Mouse (Mus musculus): ENCODE results near the gene Ctnna3. TPM values are rescaled to one million over a fixed set of nuclear protein-coding genes. Genes with fewer than 3 reads are reported as not detected.

Ctnna3 gene
- polyA plus RNA-seq, 1 experiment: 0.01 TPM

GRCm38 (mm10) chr10:63714151-63714550, 284.3 kb downstream of the Ctnna3 start:
- H3K79me2 ChIP-seq (ENCODE audit: control insufficient read depth, insufficient read depth): no peaks in the 10 kb centered on the region
- H3K36me3 ChIP-seq (ENCODE audit: control insufficient read depth, insufficient read depth): no peaks in the 10 kb centered on the region

GRCm38 (mm10) chr10:63768871-63769270, 339.0 kb downstream of the Ctnna3 start:
- no peak overlapping the region for H3ac ChIP-seq (ENCODE audit: control insufficient read depth, insufficient read length, low read depth)
- no peaks in the 10 kb centered on the region for H3K27me3 ChIP-seq (ENCODE audit: control insufficient read depth, insufficient read depth, insufficient read length)
- H3K79me3 ChIP-seq (ENCODE audit: low read depth): no peaks in the 10 kb centered on the region
- H3K4me3 ChIP-seq (ENCODE audit: insufficient read depth, poor library complexity, severe bottlenecking): no peak overlapping the region
- no peak for TF ChIP-seq MYOG (IDR thresholded peaks at IDR 0.05; ENCODE audit: control insufficient read depth, extremely low read depth, insufficient read length)
- TF ChIP-seq FOSL1 (IDR thresholded peaks at IDR 0.05; ENCODE audit: insufficient read depth, low read length, poor library complexity, severe bottlenecking): no peak
- no peak for TF ChIP-seq MYOD1 (IDR thresholded peaks at IDR 0.05; ENCODE audit: control insufficient read depth, insufficient read length, low read depth)
- no peak for TF ChIP-seq USF1 (IDR thresholded peaks at IDR 0.05; ENCODE audit: low read depth)
- no peak for TF ChIP-seq CTCF (IDR thresholded peaks at IDR 0.05; ENCODE audit: control insufficient read depth, insufficient read depth, insufficient read length)
- TF ChIP-seq MAX (IDR thresholded peaks at IDR 0.05): no peak
- no peak for TF ChIP-seq CEBPB (IDR thresholded peaks at IDR 0.05; ENCODE audit: low read depth)
- no peaks in the 10 kb centered on the region for H3K36me3 ChIP-seq (ENCODE audit: control insufficient read depth, insufficient read depth)
- no peaks in the 10 kb centered on the region for H3K79me2 ChIP-seq (ENCODE audit: control insufficient read depth, insufficient read depth)

More at GRCm38 (mm10) chr10:63714151-63714550, 284.3 kb downstream of the Ctnna3 start:
- Histone ChIP-seq H3K79me3 (ENCODE audit: low read depth) (no peaks in the 10 kb centered on the region), H3K27me3 (ENCODE audit: control insufficient read depth, insufficient read depth, insufficient read length) (no peaks in the 10 kb centered on the region), H3K4me3 (ENCODE audit: insufficient read depth, poor library complexity, severe bottlenecking) (no peak overlapping the region), H3ac (ENCODE audit: control insufficient read depth, insufficient read length, low read depth) (no peak overlapping the region)
- TF ChIP-seq CEBPB (IDR thresholded peaks at IDR 0.05; ENCODE audit: low read depth) (no peak), MYOG (IDR thresholded peaks at IDR 0.05; ENCODE audit: control insufficient read depth, extremely low read depth, insufficient read length) (no peak), CTCF (IDR thresholded peaks at IDR 0.05; ENCODE audit: control insufficient read depth, insufficient read depth, insufficient read length) (no peak), USF1 (IDR thresholded peaks at IDR 0.05; ENCODE audit: low read depth) (no peak), MYOD1 (IDR thresholded peaks at IDR 0.05; ENCODE audit: control insufficient read depth, insufficient read length, low read depth) (no peak), FOSL1 (IDR thresholded peaks at IDR 0.05; ENCODE audit: insufficient read depth, low read length, poor library complexity, severe bottlenecking) (no peak), MAX (IDR thresholded peaks at IDR 0.05) (no peak)

GRCm38 (mm10) chr10:63771656-63772055, 341.8 kb downstream of the Ctnna3 start:
- H3ac ChIP-seq (ENCODE audit: control insufficient read depth, insufficient read length, low read depth): no peak overlapping the region
- H3K79me2 ChIP-seq (ENCODE audit: control insufficient read depth, insufficient read depth): no peaks in the 10 kb centered on the region
- no peak overlapping the region for H3K4me3 ChIP-seq (ENCODE audit: insufficient read depth, poor library complexity, severe bottlenecking)
- no peaks in the 10 kb centered on the region for H3K36me3 ChIP-seq (ENCODE audit: control insufficient read depth, insufficient read depth)
- H3K27me3 ChIP-seq (ENCODE audit: control insufficient read depth, insufficient read depth, insufficient read length): no peaks in the 10 kb centered on the region
- no peaks in the 10 kb centered on the region for H3K79me3 ChIP-seq (ENCODE audit: low read depth)
- no peak for TF ChIP-seq MYOD1 (IDR thresholded peaks at IDR 0.05; ENCODE audit: control insufficient read depth, insufficient read length, low read depth)
- TF ChIP-seq CTCF (IDR thresholded peaks at IDR 0.05; ENCODE audit: control insufficient read depth, insufficient read depth, insufficient read length): no peak
- TF ChIP-seq USF1 (IDR thresholded peaks at IDR 0.05; ENCODE audit: low read depth): no peak
- TF ChIP-seq FOSL1 (IDR thresholded peaks at IDR 0.05; ENCODE audit: insufficient read depth, low read length, poor library complexity, severe bottlenecking): no peak
- no peak for TF ChIP-seq MAX (IDR thresholded peaks at IDR 0.05)
- TF ChIP-seq MYOG (IDR thresholded peaks at IDR 0.05; ENCODE audit: control insufficient read depth, extremely low read depth, insufficient read length): no peak
- TF ChIP-seq CEBPB (IDR thresholded peaks at IDR 0.05; ENCODE audit: low read depth): no peak

- Histone ChIP-seq H3K79me2 (ENCODE audit: control insufficient read depth, insufficient read depth) (no peaks in the 10 kb centered on the region), H3K36me3 (ENCODE audit: control insufficient read depth, insufficient read depth) (no peaks in the 10 kb centered on the region), H3K4me3 (ENCODE audit: insufficient read depth, poor library complexity, severe bottlenecking) (no peak overlapping the region), H3ac (ENCODE audit: control insufficient read depth, insufficient read length, low read depth) (no peak overlapping the region), H3K79me3 (ENCODE audit: low read depth) (no peaks in the 10 kb centered on the region), H3K27me3 (ENCODE audit: control insufficient read depth, insufficient read depth, insufficient read length) (no peaks in the 10 kb centered on the region)
- TF ChIP-seq USF1 (IDR thresholded peaks at IDR 0.05; ENCODE audit: low read depth) (no peak), MYOD1 (IDR thresholded peaks at IDR 0.05; ENCODE audit: control insufficient read depth, insufficient read length, low read depth) (no peak), CTCF (IDR thresholded peaks at IDR 0.05; ENCODE audit: control insufficient read depth, insufficient read depth, insufficient read length) (no peak), MYOG (IDR thresholded peaks at IDR 0.05; ENCODE audit: control insufficient read depth, extremely low read depth, insufficient read length) (no peak), MAX (IDR thresholded peaks at IDR 0.05) (no peak), FOSL1 (IDR thresholded peaks at IDR 0.05; ENCODE audit: insufficient read depth, low read length, poor library complexity, severe bottlenecking) (no peak), CEBPB (IDR thresholded peaks at IDR 0.05; ENCODE audit: low read depth) (no peak)
These were observed 342.2 kb downstream of the Ctnna3 start for GRCm38 (mm10) chr10:63772074-63772473.

- Histone ChIP-seq H3ac (ENCODE audit: control insufficient read depth, insufficient read length, low read depth) (no peak overlapping the region), H3K36me3 (ENCODE audit: control insufficient read depth, insufficient read depth) (no peaks in the 10 kb centered on the region), H3K79me3 (ENCODE audit: low read depth) (no peaks in the 10 kb centered on the region), H3K4me3 (ENCODE audit: insufficient read depth, poor library complexity, severe bottlenecking) (no peak overlapping the region), H3K27me3 (ENCODE audit: control insufficient read depth, insufficient read depth, insufficient read length) (no peaks in the 10 kb centered on the region), H3K79me2 (ENCODE audit: control insufficient read depth, insufficient read depth) (no peaks in the 10 kb centered on the region)
- TF ChIP-seq FOSL1 (IDR thresholded peaks at IDR 0.05; ENCODE audit: insufficient read depth, low read length, poor library complexity, severe bottlenecking): no peak
- TF ChIP-seq USF1 (IDR thresholded peaks at IDR 0.05; ENCODE audit: low read depth): peak; percentile 29
- no peak for TF ChIP-seq MYOD1 (IDR thresholded peaks at IDR 0.05; ENCODE audit: control insufficient read depth, insufficient read length, low read depth)
- TF ChIP-seq MAX (IDR thresholded peaks at IDR 0.05): no peak
These were observed 352.1 kb downstream of the Ctnna3 start for GRCm38 (mm10) chr10:63781948-63782347.
